Mouse (Mus musculus) E14TG2a.4 (cell line): ENCODE measurements around the gene Sbf2.
A peak's percentile ranks its signal among the peaks of the same experiment; 100 is the strongest.
"Not testable (repeated sequence)": the region's sequence is repeated elsewhere in the genome, so short reads cannot be mapped to it uniquely, and the experiment has no call there.

Experiments
- H3K27me3 ChIP-seq: 2 replicates; pipeline ENCODE4 v1.6.1; 2014; ENCODE audit warnings: low read length, control low read depth; ENCODE audit not compliant: insufficient read depth
- H3K36me3 ChIP-seq: 2 replicates; pipeline ENCODE4 v1.6.1; 2014; ENCODE audit warnings: low read length, control low read depth; ENCODE audit not compliant: insufficient read depth
- H3K4me1 ChIP-seq: replicated peaks from 2 replicates; pipeline ENCODE4 v1.6.1; 2014; ENCODE audit warnings: low read depth, low read length, control low read depth
- H3K4me3 ChIP-seq: replicated peaks from 2 replicates; pipeline ENCODE4 v1.5.1; 2014; ENCODE audit warnings: mild to moderate bottlenecking, low read length
- H3K9me3 ChIP-seq: 2 replicates; pipeline ENCODE4 v1.6.1; 2014; ENCODE audit warnings: low read length, control low read depth
- CTCF ChIP-seq: conservative IDR thresholded peaks from 2 replicates; pipeline ENCODE4 v1.5.1; 2014; ENCODE audit warnings: low read length
- NANOG ChIP-seq: IDR thresholded peaks from 2 replicates; pipeline ENCODE4 v1.6.1; 2014; ENCODE audit warnings: borderline replicate concordance, low read length, mixed read lengths
- POU5F1 ChIP-seq: IDR thresholded peaks from 2 replicates; pipeline ENCODE4 v1.6.1; 2014; ENCODE audit warnings: low read length, borderline replicate concordance

Gene Sbf2

GRCm38 (mm10) chr7:110648455-110649085 is 33.8 kb upstream of the Sbf2 start:
- H3K9me3 ChIP-seq: peaks cover 9% of the 10 kb centered on the region
- 0 out of 2 replicates have a peak overlapping the region, but pooled peaks have one; percentile 13 for H3K4me3 ChIP-seq
- H3K27me3 ChIP-seq: peaks cover 6% of the 10 kb centered on the region; the same call in 1 of the 2 replicates
- H3K4me1 ChIP-seq: peaks cover 26% of the 10 kb centered on the region
- H3K36me3 ChIP-seq: no peaks in the 10 kb centered on the region
- no peak for TF ChIP-seq CTCF
- TF ChIP-seq POU5F1: no peak
- no peak for TF ChIP-seq NANOG

DNA sequence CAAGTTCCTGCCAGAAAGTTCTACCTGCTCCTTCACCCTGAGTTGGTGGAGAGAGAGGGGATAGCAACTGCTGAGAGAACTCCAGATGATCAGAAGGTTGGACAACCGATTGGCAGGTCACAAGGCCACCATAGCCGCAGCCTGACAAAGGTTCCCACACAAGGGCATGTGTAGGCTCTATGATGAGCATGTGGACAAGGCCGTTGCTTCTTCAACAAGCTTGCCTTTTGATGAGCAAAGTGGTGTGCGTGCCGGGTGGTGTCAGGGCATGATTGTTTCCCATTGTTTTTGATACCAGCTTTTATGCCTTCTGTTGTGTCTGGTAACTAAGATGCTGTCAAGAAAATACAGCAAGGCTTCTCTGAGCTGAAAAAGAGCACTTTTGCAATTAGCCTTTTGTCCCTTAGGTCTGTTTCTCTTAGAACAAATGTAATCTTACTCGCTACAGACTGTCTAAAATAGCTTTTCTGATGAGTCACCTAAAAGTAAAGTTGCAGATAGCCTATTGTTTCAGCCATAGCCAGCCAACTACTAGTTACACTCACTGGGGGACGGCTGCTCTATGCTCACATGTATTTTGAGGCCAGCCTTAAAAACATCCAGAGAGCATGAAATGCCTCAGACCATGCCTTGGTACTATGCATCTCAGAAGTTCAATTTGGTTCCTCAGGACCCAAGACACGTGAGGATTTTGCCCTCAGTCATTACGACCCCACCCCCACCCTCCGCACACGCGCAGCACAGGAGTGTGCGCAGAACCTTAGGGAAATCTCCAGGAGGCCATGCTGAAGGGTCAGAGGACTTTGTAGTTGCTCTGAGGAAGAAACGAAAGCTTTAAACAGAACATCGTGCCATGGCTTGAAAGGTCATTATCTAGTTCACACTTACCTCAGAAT is 33.1 kb upstream of the Sbf2 start:
- H3K4me1 ChIP-seq: peaks cover 26% of the 10 kb centered on the region
- H3K4me3 ChIP-seq: no peak overlapping the region
- TF ChIP-seq POU5F1 (no peak), NANOG (no peak), CTCF (no peak)
- H3K9me3 ChIP-seq: peaks cover 9% of the 10 kb centered on the region
- peaks cover 6% of the 10 kb centered on the region; the same call in 1 of the 2 replicates for H3K27me3 ChIP-seq
- H3K36me3 ChIP-seq: no peaks in the 10 kb centered on the region

GRCm38 (mm10) chr7:110646611-110647407 is 32.1 kb upstream of the Sbf2 start:
- Histone ChIP-seq H3K9me3 (peaks cover 9% of the 10 kb centered on the region), H3K4me3 (no peak overlapping the region), H3K4me1 (peaks cover 26% of the 10 kb centered on the region), H3K27me3 (peaks cover 6% of the 10 kb centered on the region; the same call in 1 of the 2 replicates), H3K36me3 (no peaks in the 10 kb centered on the region)
- TF ChIP-seq NANOG (no peak), POU5F1 (no peak), CTCF (no peak)

- H3K9me3 ChIP-seq: peaks cover 9% of the 10 kb centered on the region
- no peak overlapping the region for H3K4me3 ChIP-seq
- peaks cover 26% of the 10 kb centered on the region for H3K4me1 ChIP-seq
- peaks cover 6% of the 10 kb centered on the region; the same call in 1 of the 2 replicates for H3K27me3 ChIP-seq
- TF ChIP-seq CTCF: no peak
- no peak for TF ChIP-seq NANOG
- no peak for TF ChIP-seq POU5F1
- no peaks in the 10 kb centered on the region for H3K36me3 ChIP-seq
These were observed 31.1 kb upstream of the Sbf2 start for GRCm38 (mm10) chr7:110645859-110646258.

GRCm38 (mm10) chr7:110645311-110645710 is 30.6 kb upstream of the Sbf2 start:
- Histone ChIP-seq H3K27me3 (peaks cover 6% of the 10 kb centered on the region; the same call in 1 of the 2 replicates), H3K9me3 (peaks cover 9% of the 10 kb centered on the region), H3K4me1 (peaks cover 28% of the 10 kb centered on the region), H3K4me3 (no peak overlapping the region), H3K36me3 (no peaks in the 10 kb centered on the region)
- TF ChIP-seq POU5F1 (no peak), CTCF (peak; percentile 29), NANOG (no peak)

DNA sequence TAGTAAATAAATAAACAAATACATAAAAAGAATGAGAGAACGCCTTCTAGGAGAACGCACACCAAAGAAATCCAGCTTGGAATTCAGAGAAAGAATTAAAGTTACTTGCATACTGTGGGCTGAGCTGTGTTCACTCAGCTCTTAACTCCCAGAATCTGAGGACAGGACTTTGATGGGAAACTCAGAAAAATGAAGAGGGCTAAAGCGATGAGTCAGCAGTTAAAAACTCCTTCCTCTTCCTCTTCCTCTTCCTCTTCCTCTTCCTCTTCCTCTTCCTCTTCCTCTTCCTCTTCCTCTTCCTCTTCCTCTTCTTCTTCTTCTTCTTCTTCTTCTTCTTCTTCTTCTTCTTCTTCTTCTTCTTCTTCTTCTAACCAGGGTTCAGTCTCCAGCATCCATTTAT is 25.2 kb upstream of the Sbf2 start:
- peaks cover 23% of the 10 kb centered on the region for H3K4me1 ChIP-seq
- H3K4me3 ChIP-seq, H3K27me3 ChIP-seq, H3K36me3 ChIP-seq, H3K9me3 ChIP-seq: not testable (repeated sequence)

DNA sequence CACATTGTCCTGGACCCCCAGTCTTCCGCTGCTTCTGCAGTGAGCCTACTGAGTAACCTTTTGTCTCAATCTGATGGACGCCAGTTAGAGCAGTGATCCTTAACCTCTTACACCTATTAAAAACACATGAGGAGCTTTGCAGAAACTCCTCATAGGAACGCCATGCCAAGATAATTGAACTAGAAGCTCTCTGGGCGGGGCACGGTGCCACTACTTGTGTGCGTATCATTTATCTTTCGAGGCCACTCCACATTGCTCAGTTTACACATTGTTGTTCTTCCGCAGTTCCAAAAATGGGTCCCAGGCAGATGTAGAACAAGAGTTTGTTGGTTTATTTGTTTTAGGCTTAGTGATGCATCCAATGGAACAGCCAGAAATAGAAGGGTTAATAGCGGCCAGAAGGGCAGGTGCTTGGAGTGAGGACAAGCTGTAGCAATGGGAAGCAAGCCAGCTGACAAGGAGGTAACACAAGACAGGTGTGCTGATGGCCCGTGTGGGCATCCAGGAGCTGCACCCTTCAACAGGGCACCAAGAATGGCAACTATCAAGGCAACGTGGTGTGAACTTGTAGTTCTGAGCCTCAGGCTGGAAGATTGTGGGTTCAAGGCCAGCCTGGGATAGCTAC is 24.7 kb upstream of the Sbf2 start:
- Histone ChIP-seq H3K4me3 (no peak overlapping the region), H3K27me3 (peaks cover 5% of the 10 kb centered on the region; the same call in 1 of the 2 replicates), H3K9me3 (no peaks in the 10 kb centered on the region), H3K36me3 (no peaks in the 10 kb centered on the region), H3K4me1 (peaks cover 23% of the 10 kb centered on the region)
- no peak for TF ChIP-seq NANOG
- no peak for TF ChIP-seq CTCF
- TF ChIP-seq POU5F1: no peak

DNA sequence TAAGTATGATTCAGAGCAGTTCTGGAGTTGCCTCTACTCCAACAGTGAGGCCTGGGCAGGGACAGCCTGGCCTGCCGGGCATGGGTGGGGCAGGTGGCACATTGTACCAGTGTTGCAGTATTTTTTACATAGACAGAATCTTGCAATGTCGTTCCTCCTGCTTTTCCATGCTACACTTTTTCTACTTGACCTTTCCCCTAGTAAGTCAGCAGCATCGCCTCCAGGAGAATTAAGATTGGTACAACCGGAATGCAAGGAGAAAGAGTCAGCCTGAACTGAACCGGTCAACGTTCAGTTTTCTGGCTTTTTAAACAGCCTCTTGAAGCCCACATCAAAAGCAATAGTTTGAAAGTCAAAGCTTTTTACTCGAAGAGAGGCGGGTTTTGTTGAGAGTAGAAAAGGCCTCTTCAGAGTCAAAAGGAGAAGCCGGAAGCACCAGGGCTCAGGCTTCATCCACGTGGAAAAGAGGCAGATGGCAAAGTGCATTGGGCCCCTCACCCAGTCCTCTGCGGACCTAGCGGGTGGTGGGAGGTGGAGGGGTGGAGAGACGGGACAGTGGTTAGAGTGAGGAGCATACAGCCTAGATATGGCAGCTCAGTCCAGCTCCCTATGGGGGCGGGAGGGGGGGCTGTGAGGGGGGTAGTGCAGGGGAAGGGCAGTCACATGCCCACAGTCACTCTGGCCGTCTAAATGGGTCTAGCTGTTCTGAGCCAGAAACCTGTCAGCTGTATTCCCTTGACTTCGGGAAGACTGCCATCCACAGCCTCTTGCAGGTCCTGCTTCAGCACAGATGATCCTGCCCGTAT is 23.8 kb upstream of the Sbf2 start:
- no peak for TF ChIP-seq NANOG
- no peak for TF ChIP-seq POU5F1
- TF ChIP-seq CTCF: no peak
- Histone ChIP-seq H3K9me3 (no peaks in the 10 kb centered on the region), H3K36me3 (no peaks in the 10 kb centered on the region), H3K4me1 (peaks cover 23% of the 10 kb centered on the region), H3K4me3 (no peak overlapping the region), H3K27me3 (peaks cover 5% of the 10 kb centered on the region; the same call in 1 of the 2 replicates)
